Mouse (Mus musculus): Measurements from ENCODE around the gene Cdk5rap2.

The Cdk5rap2 gene

DNA sequence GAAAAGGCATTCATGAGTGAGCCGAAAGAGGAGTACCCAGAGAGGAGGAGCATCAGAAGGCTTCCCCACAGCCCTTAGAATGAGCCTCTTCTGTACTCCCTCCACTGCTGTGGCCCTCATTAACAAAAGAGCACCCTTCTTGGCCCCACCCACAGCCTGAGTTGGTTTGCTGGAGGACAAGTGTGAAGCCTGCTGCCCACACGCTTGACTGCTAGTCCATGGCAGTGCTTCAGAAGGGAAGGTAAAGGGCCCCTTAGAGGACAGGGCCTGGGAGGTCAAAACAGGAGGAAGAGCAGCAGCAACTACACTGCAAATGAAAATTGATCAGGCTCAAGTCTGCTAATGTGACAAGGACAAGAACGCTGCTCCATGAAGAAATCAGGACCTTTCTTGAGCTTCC, 56.6 kb downstream of the Cdk5rap2 start:
- no peak for DNase-seq

DNA sequence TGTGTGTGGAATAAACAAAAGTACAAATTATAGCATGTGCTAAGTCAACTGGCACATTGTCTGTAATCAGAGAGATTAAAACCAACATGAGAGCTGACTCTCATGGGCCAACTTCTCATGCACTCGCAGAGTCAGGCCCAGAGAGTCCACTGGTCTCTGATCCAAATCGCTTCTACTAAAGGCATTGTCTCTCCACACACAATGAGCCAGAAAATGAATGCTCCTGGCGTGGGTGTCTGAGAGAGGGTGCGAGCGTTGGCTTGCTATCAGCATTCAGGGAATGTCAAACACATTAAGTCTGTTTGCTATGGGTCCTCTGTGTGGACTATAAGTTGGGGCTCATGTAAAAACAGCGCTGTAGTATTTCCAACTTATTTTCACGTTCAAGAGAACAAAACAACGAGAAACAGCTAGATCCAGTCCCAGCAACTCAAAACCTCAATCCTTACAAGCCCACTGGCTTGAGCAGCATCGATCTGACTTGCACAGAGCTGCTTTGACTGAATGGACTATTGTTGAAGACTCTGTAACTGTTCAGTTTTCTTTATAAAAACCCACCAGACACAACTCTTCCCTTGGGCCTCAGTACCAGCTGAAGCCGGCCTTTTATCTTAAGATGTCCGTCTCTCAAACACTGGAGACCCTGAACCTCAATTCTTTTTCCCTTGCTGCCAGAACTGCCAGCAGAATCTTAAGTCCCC, 74.6 kb downstream of the Cdk5rap2 start:
- no peak for DNase-seq

DNA sequence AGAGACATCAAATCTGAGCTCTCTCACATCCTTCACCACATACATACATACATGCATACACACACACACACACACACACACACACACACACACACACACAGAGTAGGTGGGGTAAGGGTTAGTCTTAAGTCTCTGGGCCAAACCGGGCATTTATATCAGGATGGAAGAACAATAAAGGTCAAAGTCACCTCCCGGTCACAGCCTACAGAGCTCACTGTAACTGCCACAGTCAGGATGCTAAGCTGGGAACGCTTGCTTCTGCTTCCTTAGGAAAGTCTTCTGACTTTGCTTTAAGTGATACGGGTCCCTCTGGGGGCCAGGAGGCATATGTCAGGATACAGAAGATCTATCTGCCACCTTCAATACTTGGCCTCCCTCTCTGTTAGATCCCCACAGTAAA, 75.2 kb downstream of the Cdk5rap2 start:
- no peak for DNase-seq

DNA sequence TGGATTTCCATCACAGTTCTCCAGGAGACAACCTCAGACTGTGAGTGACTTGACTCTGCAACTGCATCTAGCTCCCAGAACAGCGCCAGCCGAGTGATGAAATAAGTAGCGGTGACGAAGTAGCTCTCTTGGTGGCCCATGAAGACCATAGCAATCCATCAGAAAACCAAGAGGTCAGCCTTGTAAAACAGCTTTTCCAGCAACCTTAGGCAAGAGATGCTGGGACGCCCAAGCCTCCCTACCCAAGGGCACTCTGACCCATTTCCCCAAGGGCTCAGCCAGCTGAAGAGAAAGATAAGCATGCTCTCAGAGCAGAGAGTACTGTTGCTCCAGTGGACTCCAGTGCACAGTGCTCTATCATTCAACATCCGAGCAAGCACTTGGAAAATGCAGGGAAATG, 77.3 kb downstream of the Cdk5rap2 start:
- DNase-seq: no peak

DNA sequence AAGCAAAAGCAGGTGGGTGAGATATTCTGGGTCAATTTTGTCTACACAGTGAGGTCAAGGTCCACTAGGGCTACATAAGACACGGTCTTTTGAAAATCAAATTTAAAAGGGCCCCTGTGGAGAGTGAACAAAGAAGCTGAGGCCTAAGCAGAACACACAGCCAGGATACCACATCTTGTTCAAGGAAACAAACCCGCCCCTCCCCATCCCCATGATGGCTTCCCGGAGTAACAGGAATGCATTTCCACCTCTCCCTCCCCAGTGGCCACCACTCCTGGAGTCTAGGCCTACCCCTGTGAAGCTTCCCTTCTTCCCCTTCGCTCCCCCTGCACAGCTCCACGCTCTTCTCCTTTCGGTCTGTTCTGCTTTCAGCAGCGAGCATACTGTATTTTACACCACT, 77.7 kb downstream of the Cdk5rap2 start:
- DNase-seq: no peak

DNA sequence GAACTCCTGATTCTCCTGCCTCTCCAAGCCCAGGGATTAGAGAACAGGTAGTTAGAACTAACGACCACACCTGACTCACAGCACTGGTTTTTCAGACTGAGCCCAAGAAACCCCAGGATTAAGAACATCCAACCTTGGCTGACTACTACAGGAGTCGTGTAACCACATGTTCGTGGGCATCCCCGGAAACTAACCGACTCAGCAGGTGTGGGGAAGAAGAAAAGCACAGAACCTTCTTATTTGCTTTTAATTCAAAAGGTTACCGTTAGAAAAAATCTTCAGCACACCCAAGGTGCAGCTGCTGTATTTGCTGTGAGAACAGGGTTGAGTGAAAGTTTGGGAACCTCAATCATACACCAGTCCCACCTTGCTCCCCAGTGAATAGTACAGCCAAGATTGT, 79.1 kb downstream of the Cdk5rap2 start:
- DNase-seq: peak; percentile 37

DNA sequence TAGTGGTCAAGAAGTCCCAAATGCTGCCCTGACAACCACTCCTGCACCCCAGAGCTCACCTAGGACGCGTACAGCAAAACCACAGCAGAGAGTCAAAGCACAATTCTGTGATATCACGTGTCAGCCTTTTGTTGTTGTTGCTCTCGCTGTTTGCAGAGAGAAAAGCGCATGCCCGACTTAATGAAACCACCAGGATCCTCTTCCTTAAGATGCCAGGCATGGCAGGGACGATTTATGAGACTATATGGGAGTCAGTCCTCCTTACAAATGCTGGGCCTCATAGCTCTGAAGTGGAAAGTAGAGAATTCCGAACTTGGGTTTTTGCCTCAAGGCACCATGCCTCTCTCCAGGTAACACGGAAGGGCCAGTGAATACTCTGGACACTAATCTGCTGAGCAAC, 82.2 kb downstream of the Cdk5rap2 start:
- no peak for DNase-seq

DNA sequence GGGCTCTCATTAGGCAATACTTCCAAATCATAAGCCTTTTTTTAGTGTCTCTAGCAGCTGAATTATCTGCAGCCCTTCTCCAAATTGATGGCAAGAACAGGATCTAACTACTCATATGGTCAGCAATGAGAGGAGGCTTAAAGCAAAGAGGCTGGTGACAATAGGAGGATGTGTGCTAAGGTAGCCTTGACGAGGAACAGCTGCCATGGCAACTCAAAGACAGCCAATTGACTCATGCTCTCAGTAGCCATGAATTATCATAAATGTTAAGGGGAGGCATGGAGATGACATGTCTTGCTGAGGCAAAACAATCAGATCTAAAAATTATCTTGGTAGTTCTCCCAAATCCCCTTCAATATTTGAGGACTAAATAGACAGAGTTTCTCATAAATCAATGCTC, 82.8 kb downstream of the Cdk5rap2 start:
- DNase-seq: no peak

DNA sequence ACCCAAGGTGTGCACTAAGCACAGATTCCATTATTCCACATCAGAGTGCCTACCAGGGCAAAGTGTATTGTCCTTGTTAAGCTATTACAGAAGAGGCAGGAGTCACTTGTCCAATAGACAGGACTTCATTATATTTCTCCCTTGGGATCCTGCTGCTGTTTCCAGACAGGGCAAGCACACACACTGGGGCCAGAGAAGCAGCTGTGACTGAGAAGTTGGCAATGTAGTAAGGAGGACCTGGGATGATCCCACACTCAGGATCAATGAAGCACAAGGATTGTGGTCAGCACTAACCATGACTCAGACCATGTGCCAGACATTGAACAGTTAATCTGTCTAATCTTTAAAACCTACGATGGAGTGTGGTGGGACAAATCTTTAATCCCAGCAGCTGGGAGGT, 88.7 kb downstream of the Cdk5rap2 start:
- DNase-seq: no peak

DNA sequence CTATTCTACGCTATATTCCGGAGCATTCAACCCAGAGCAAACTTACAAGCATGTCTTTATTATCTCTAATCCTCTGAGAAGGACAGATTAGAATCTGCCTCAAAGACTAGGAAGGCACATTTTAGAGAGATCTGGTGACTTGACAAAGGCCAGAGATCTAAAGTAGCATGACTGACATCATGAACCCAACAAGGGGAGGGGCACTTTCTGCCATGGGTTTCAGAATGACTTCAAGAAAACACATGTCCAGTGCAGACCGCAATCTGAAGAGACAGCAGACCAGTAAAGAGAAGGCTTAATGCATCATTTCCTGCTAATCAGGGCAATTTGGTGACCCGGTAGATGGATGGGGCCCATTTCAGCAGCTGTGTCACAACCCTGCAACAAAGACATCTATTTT, 98.1 kb downstream of the Cdk5rap2 start:
- DNase-seq: no peak

DNA sequence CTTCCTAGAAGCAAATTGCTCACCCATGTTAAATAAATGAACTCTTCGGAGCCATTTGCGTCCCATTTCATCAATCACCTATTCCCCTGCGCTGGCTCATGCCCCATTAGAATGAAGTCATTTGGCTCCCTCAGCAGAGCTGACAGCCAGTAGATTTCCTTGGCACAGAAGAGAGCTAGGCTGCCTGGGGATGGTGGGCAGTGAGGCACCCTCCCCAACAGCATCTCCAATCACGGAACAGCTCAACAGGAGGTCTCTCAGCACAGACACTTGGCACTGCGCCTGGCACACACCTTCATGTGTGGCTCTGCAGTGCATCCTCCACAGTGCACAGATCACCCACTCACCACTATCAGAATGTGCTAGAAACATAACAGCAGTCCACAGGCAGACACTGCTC, 98.7 kb downstream of the Cdk5rap2 start:
- no peak for DNase-seq

DNA sequence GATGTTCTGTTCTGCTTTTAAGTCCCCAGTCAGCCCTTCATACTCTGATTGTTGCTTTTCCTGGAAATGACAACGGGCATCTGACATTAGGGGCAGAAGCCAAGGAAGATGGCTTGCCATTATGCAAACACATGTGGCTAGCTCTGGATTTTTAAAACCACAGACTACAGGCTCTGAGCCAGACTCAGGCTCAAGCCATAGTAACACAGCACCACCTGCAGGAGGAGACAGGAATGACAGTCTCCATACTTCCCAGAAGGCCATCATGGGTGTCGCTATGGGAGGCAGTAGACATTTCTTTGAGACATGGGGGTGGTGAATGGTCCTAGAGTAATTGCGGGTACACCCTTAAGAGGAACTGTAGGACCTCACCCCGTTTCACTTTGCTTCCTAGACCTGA, 103.0 kb downstream of the Cdk5rap2 start:
- peak; percentile 64 for DNase-seq

DNA sequence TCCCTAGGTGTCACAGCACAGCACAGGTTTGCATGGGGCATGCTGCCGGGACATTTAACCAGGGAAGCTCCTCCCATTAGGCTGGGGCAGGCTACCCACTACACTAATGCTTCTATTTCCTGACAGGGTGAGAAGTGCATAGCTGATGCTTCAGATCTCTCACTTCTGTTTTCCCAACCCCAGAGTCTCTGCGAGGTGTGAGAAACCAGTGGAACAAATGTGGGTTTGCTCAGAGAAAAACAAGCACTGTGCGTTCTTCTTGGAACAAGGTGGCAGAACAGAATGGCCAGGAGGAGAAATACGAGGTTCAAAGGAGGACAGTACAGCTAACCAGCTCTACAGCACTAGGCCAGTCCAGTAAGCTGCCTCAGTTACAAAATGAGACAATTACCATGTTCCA, 106.4 kb downstream of the Cdk5rap2 start:
- no peak for DNase-seq

DNA sequence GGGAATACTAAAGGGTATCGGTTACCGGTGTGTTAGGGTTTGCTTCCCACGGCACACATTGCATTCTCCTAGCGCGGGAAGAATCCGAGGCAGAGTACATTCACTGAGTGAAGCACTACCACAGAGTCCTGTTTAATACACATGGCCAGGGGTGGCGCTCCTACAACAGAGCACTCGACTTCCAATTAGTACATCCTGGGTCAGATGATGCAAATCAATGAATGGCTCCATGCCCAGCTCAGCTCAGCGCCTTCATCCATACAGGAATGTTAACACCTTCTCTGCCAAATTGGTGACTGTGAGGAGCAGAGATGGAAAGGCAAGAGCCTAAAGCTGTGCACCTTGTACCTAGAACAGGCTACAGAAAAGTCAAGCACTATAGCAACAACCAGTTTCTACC, 109.1 kb downstream of the Cdk5rap2 start:
- DNase-seq: no peak

DNA sequence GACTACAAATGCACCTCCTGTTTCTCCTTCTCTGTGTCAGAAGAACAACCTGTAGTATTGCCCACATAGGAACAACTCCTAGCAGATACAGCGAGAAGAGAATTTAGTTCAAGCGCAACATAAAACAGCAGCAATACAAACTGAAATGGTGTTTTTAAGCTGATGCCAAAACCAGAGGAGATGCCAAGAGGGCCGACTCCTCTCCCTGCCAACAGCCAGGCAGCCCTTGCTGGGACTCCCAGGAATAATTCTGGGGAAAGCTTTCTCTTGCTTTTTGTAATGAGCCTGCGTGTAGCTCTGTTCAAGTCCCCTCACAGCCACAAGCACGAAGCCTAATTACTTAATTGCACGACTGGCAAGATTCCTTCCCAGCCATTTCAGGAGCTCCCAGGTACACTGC, 120.9 kb downstream of the Cdk5rap2 start:
- DNase-seq: no peak

DNA sequence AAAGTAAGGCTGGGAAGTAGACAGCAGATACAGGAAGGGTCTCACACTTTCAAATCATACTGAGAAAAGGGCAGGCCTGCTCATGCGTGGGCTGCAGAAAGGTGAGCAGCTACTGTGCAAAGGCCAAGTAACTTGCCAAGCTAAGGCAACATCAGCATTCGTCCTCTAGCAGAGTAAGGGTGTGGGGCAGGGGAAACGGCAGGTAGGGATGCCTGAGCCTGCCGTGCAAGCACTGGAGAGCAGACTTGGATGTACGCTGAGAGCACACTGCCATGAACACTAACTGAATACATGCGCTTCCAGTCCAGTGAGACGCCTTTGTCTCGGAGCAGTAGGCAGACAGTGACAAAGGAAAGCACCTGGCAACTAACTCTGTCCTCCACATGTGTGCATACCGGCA, 127.1 kb downstream of the Cdk5rap2 start:
- DNase-seq: no peak

DNA sequence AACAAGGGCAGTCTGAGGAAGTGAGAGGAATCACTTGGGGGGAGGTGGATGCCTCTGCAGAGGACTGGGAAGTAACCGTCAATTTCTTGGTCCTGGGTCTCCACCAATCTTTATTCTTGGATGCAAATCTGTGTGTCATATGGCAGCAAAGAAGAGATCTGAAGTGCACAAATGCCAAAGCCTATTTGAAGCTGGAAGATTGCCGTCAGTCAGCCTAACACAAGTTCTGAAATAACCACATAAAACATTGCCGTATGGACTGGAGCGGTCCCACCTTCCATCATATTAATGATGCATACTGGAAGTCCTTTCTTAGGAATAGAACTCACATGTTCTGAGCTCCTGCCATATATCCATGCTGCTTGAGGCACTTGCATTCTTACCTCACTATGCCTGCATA, 131.4 kb downstream of the Cdk5rap2 start:
- no peak for DNase-seq

DNA sequence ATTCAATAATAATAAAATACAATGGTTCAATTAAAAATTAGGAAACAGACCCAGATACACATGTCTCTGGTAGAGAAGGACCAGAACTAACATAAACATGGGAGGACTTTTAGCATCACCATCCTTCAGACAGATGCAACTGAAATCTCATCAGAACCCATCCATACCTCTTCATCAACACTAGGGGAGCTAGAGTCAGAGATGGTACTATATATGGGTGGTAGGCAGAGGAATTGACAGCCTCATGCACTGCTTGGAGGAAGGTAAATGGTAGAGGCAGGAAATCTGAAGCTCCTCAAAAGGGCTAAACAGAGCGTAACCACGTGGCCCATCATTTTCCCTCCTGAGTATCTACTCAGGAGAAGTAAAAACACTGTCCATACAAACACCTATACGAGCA, 132.2 kb downstream of the Cdk5rap2 start:
- no peak for DNase-seq

DNA sequence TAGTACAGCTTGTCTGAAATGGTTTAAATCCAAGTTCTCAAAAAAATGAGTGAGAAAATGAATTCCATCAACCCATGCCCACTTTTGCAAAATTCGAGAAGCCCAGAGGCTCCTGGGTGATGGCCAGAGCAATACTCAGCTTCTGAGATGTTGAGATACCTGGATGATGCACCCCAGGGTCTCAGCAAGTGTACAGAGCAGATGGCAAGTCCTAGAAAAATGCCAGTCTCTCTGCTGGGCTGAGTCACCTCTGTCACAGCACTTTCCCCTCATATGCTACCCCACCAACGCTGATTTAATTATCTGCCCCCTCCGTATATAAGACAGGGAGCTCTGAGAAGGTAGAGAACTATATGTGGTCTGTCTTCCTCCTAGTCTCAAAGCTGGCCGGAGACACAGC, 137.3 kb downstream of the Cdk5rap2 start:
- no peak for DNase-seq

DNA sequence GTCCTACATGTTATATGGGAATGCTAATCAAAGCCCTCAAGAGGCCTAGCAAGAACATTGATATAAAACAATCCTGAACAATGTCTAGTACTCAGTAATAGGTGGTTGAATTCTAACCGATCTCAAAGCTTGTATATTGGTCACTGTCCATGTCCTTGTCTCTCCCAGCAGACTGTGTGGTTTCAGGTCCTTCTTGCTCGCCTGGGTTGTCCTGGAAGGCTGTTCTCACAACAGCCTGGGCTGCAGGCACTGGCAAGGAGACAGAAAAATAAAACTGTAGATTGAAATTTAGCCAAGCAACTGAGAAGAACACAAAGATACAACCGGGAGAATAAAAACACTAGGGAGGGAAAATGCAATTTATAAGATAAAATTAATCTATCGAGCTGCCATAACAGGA, 137.7 kb downstream of the Cdk5rap2 start:
- DNase-seq: no peak

DNA sequence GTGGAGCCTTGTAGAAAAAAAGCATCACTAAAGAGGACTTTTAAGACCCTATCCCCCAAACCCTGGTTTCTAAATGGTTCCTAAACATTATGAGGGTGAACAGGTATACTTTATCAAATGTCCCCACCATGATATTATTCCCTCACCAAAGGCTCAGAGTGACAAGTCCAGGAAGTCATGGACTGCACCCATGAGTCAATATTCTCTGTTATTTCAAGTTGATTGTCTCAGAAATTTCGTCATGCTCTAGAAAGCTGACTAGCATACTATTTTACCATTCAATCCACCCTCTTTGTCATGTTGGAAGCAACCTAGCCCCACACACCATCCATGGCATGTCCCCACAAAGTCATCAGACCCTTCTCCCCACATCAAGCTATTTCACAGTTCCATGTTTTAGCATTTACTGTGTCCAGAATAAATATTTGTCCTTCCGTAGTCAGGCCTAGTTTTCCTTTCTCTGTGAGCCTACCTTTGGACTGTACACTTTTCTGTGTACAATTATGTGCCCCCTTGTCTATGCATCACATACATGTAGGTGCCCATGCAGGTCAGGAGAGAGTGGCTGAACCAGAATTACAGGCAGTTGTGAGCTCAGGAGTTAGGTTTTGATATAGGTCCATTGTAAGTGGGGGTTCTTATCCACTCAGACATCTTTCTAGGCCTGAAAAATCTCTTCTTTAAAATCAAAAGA, 142.9 kb downstream of the Cdk5rap2 start:
- no peak for DNase-seq

DNA sequence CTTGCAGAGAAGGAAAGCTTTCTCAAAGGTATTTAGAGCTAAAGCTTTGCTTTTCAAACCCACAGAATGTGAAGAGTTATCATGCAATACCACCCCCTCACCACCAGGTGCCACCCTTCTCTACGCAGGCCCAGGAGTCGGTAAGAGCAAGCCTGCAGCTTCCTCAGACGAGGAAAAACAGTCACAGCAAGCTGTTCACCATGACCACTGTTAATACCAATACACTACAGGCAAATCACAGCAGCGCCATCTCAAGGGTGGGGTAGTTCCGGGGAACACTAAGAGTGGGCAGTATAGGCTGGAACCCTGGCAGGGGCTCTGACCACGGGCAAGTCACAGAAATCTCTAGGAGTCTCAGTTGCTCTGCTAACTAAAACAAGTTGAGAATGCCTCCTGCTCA, 145.0 kb downstream of the Cdk5rap2 start:
- peak; percentile 61 for DNase-seq

DNA sequence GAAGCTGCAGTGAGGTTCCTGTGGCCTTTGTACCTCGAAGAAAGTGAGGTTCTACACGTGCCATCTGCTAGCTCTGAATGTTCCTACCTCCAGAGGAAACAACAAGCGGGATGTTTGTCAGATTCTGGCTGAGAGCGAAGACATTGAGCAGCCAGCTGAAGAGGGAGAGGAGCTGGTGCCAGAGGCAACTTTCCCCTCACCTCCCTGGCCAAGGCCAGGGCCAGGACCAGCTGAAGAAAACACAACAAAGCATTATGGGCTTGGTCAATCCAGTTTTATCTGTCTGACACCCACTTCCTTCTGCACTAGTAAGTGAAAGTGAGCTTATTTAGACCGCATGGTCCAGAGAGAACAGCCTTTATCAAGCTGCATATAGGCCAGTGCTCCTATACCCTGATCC, 147.4 kb downstream of the Cdk5rap2 start:
- no peak for DNase-seq

DNA sequence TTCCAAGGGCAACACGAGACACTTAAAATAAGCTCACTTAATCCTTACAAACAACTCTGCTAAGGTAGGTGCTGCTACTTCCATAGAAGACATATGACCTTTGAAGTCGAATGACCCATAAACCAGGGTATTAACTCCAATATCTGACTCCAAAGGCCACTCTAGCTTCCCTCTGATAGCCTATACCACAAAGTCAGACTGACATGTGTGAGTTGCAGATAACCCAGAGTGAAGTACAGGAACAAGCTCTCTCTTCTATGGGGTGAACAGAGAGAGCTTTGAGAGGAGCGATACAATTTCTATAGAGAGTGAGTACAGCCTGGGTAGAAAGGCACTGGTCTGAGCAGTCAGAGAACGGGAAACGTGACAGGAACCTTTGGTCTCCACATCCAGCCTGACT, 148.9 kb downstream of the Cdk5rap2 start:
- no peak for DNase-seq

DNA sequence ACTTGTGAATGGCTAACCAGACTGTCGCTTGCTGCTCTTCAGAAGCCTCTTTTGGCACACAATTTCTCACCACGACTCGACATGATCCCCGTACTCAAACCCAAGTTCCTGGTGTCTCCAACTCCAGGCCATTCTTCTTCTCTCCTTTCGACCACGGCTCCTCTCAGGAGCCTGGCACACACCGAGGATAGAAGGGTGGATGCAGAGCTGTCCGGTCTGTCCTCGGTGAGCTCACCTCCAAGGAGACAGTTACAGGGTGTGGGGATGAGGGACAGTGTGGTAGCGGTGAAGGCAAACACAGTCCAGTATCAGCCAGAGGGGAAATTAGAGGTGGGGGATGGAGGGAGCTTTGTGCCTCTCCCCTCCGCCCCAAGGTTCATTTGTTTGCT, 149.8 kb downstream of the Cdk5rap2 start:
- DNase-seq: no peak

Measured in thymus, postnatal 25 days (tissue).